Mouse (Mus musculus) urinary bladder, postnatal 4 days (tissue): ENCODE data around the gene Sgsm1.
"Not testable (repeated sequence)": the region's sequence is repeated elsewhere in the genome, so short reads cannot be mapped to it uniquely, and the experiment has no call there.

Experiments
- DNase-seq, 2 experiments: peaks; one replicate each; pipeline ENCODE4 v3.0.0; 2021 to 2022; ENCODE audit warnings: low spot score in 2 of 2

The Sgsm1 gene

DNA sequence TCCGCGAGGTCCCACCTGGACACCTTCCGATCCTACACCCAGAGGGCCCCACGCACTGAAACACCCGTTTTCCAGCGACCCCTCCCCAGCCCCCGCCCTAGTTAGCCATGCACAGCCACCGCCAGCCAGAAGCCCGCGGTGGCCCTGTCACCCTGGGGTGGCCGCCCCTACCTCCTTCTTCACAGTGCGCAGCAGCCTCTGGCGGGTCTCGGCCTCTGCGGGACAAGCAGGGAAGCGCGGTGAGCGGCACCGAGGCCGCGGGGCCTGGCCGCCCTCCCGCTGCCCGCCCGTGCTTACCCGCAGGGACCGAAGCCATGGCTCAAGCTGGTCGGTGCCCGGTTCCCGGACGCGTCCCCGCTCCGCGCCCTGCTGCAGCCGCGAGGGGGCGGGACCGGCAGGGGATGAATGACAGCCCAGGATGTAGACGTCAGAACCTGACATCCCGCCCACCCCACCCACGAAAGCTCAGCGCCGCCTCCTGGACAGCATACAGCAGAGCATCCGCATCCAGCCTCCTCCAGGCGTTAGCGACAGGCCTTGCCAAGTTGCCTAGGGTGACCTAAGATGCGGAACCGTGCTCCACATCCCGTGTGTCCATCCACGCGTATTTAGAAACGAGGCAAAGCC lies at the start of gene Sgsm1:
Gene Sgsm1, minus strand, starts transcription at position 410 of the 627 bp plus-strand sequence.
- peak; percentile 59 to 78 for DNase-seq

DNA sequence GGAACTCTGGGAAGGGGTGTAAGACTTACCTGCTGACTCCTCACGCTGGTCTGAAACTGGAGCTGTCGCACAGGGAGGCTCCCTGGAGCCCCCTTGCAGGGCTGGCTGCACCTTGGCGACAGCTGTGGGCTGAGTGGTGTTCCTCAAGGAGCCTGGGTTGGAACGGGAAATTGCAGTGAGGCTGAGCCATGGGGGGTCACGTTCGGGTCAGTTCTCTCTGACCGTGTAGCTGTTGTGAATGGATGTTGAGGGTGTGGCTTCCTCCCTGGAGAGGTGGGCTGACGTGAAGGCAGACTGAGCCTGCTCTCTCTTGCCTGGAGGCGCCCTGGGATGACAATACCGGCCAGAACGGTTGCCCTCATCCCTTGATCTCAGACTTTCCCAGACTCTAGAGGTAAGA lies 48.2 kb upstream of the Sgsm1 start:
- no peak for DNase-seq

DNA sequence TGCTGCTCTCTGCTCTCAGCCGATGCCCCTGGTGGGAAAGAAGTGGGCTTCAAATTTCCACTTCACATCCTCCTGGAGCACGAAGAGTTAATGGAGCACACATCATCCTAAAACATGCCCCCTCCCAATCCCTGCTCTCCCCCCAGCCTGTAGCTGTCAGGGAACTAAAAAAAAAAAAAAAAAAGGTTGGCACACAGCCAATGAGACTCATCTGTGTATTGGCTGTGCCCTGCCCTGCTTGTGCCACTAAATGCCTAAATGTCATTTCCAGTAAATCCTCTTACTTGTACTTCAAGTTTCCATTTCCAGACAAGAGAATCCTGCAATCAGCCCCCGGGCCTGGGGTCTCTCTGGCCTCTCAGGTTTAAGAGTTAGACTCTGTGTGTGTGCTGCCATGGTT lies 47.1 kb upstream of the Sgsm1 start:
- no peak for DNase-seq

DNA sequence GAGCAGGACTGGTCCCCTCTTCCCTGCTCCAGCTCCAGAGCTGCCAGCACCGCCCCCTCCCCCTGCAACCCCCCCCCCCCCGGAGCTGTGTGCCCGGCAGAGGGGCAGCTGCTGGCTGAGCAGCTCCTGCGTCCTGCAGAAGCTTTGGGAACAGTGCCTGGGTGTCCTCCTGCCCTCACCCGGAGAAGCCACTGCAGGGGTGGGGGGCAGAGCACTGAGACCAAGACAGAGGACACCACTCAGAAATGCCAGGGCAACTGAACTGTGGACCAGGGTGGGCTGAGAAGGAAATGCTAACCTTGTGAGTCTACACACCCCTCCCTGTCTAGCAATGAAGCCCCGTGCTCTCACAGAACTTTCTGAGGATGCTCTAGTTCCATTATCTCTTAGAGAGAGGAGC lies 46.6 kb upstream of the Sgsm1 start, which contains the start of gene Aym1:
Gene Aym1, plus strand, starts transcription at position 109 of the 400 bp plus-strand sequence.
- no peak for DNase-seq

DNA sequence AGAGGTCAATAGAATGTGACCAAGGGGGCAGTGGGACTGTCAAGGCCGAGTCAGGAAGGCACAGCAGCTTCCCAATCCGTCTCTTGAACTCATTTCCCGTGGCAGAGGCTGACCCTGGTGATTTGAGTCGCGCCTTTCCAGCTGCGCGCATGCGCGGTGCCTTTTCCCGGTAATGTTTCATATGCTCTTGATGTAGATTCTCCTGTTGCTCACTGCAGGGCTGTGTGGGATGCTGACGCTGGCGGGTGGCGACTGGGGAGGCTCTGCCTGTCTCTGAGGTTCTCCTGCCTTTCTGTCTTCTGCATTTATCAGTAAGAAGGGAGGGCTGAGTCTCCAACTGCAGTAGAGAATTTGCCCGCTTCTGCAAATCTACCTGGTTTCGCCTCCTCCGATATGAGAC lies 43.7 kb upstream of the Sgsm1 start:
- no peak for DNase-seq

DNA sequence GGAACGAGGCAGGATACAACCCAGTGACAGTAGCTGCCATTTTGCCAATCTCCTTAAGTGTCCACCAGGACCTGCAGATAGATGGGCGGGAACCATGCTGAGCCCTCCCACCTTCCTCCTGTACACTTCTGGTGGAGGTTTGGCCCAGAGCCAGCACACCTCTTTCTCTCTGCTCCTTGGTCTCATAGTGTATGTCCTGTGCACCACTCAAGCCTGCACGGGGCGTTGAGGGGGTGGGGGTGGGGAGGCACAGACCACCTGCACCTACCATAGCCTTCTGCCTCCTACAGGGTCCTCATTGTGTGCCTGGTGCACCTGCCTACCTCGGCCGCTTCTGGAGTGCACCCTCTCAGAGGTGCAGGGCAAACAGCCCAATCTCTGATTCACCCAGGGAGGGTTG lies 42.0 kb upstream of the Sgsm1 start:
- DNase-seq: no peak

DNA sequence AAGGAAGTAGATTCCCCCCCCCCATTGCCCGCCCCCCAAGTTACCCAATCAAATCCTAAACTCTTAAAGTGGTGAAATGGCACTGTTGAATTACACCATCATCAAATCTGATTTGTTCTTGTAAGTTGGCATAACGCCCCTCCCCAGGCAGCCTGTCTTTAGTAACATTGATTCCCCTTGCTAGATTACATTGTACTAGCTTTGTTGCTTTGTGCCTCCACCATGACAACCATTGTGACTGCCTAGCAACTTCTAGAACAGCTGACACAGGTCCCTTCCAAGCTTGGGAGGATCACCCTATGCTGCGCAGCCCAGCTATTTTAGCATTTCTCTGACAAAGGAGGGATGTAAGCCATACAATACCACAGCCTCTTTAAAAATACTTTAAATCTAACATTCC lies 41.2 kb upstream of the Sgsm1 start:
- no peak for DNase-seq

DNA sequence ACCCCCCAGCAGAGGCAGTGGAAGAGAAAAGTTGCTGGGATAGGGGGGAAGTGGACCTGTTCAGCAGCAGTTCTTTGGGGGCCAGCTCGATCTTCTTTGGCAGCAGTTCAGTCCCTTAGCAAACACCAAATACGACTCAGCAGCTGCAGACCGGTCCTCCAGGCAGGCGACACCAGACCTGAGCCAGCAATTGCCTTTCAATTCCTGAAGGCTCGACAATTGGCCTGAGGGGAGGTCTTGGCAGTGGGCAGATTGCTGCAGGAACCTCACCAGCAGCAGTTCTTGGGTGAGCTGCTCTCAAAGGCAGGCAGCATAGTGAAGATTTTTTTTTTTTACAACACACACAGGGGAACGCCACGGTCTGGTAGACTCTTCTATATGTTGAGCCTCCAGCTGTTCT lies 39.2 kb upstream of the Sgsm1 start:
- no peak for DNase-seq

DNA sequence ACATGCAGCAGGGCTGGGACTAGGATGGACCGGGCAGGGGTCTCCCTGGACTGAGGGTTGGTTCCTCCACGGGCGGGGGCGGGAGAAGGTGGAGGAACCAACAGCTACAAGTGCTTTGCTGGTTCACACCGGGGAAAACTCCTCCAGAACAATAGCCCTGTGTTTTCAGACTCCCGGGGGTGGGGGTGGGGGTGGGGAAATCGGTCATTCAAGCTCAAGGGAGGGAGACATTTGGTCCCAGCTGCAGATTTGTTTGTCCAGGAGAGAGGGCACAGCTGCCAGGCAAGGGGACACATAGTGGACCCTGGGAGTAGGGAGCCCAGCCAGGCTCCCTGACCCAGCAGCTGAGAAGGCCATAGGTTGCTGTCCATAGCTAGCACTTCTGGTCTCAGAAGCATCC lies 38.6 kb upstream of the Sgsm1 start:
- DNase-seq: no peak

DNA sequence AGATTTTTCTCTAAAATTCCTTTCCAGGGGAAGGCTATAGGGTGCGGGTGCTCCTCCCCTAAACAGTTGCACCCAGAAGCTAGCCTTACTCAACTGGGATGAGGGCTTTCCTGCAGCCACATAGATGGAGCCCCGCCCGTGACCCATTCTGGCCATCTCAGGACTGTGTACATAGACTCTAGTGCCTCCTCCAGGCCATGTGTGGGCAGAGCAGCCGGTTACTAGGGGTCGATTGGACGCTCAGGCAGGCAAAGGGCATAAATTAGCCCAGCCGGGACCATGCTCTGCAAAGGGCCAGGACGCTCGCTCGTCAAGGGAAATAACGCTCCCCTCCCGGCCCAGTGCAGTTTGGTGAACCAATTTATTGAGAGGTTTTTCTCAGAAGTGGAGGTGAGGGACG lies 38.0 kb upstream of the Sgsm1 start:
- DNase-seq: no peak

DNA sequence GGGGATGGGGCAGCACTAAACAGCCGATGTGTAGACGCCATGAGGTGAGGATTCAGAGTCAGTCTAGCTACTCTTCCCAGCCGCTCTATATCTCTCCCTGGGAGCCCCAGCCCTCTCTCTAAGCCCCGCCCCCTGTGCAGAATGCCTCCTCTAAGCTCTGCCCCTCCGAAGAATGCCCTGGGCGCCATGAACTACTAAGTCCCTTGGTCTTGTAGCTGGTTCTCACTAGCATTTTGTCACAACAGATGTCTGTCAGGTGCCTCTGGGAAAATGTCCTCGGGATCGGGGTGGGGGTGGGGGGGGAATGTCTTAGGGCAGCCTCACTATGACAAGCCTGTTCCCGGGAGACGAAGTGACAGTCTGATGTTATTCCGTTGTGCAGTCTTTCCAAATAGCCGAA lies 37.0 kb upstream of the Sgsm1 start:
- DNase-seq: no peak

DNA sequence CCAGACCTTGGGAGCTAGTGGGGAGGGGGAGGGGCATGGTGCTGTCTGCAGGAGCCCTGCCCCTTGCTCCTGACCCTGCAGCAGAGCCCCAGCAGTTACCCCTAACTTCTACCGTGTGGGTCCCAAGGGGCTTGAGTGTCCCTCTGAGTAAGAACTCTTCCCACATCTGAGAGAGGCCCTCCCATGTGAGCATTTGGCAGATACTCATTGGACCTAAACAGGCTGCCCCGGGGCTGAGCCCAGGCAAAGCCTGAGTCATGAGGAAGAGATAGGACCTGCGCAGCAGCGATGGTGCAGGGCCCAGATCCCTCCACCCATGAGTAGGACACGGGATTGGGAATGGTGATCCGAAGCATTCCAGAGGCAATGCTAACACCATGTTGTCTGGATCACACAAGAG lies 36.1 kb upstream of the Sgsm1 start:
- DNase-seq: not testable (repeated sequence)

DNA sequence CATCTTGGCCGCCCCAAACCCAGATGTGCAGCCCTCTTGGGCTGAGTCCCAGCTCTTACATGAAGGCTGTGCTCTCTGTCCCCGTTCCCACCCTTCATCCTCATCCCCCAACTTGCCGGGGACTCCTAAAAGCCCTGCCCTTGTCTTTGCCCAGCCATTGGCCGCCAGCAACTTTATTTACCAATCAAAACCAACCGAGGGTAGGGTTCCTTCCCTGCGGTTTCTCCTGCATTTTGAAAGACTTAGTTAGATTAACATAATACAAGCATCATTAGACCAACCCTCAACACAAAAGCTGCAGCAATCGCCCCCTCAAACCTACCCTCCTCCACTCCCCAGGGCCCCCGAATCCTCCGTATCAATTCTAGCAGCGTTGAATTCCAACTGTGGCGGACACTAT lies 35.2 kb upstream of the Sgsm1 start:
- no peak for DNase-seq

DNA sequence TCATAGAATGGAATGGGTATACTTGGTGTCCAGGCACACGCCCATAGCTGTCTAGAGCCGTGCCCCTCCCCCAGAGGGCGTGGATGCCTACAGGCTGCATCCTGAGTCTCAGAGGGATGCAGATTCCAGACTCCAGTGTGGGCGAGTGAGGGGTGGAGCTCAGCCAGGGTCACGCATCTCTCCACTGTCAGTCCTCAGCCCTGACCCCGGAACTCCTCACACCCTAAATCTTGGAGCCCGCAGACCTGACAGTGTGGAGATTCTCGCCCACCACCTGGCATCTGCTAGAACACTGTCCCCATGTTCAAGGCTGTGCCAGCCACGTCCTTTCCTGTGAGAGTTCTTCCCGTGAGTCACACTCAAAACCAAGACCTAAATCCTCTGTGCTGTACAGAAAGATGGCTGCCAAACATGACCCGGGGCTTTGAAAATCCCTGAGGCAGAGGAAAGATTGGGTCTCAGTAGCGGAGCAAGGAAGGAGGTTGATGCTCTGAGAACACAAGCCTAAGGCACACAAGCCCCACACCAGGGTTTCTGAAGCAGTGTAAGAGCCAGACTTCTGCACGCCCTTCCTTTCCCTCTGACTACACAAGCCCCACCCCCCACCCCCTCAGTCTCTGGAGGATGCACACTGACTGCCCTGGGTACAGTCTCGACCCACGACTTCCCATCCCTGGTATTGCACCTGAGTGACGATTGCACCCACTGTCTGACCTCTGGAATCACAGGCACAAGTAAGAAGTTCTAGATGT lies 34.2 kb upstream of the Sgsm1 start:
- no peak for DNase-seq

DNA sequence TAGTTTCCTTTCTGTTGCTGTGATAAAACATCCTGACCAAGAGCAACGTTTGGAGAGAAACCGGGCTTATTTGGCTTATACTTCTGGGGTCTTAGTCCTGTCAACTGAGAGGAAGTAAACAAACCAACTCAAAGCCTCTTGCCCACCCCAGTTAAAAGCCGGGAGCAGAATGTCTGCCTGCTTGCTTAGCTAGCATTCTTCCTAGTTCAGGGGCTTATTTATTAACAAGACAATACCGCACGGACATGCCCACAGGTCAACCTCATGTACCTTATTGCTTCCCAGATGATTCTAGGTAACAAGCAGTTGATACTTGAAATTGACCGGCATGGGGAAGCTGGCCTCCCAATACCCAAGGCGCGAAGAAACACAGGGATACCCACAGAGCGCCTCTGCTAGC lies 25.7 kb upstream of the Sgsm1 start:
- DNase-seq: no peak

DNA sequence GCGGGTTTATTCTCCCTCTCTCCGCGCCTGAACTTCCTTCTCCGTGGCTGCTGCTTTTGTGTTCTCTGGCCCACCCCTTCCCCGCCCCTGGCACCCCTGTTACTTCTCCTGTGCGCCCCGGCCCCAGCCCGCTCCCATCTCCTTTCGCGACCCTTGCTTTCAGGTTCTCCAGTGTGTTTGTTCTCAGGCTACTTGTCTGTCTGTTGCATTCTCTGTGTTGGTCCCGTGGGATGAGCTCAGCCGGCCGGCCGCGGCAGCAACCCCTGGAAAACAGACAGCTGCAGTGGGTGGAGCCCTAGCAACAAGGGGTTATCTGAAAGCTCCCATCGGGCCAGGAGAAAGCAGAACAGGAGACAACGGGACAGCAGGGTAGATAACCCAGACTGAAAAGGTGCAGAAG lies 25.1 kb upstream of the Sgsm1 start:
- no peak for DNase-seq

DNA sequence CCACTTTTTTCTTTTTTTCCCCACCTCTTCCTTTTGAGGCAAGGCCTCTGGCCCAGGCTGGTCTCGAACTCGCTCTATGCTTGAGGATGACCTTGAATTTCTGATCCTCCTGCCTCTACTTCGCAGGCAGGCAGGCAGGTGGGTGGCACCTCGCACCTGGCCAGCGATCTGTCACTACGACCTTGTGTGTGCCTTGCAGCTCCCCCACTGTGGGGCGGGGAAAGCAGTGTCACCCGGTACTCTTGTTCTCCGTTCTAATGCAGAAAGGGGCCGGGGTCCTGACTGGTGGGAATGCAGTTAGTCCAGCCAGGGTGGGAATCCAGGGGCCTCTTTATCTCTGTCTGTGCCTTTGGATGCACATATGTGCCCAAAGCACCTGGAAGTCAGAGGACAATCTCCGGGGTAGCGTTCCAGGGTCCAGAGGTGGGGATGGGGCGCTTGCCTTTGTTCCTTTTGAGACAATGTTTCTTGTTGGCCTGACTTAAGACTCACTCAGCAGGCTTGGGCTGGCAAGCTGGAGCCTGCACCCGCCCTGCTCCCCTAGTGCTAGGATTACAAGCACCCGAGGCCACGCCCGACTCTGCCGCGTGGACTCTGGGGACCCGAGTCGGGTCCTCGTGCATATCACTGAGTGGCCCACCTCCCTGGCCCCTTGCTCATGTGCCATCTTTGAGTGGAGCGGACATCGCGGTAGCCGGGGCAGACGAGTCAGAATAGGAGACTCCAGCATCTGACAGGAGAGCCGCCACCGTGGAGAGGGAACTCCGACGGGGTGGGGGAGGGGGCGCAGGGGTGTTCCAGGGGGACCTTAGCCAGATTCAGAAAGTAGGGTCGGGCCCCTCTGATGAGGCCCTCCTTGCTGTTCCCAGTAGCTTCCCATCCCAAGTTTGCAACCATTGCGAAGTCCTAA lies 24.3 kb upstream of the Sgsm1 start:
- DNase-seq: no peak

DNA sequence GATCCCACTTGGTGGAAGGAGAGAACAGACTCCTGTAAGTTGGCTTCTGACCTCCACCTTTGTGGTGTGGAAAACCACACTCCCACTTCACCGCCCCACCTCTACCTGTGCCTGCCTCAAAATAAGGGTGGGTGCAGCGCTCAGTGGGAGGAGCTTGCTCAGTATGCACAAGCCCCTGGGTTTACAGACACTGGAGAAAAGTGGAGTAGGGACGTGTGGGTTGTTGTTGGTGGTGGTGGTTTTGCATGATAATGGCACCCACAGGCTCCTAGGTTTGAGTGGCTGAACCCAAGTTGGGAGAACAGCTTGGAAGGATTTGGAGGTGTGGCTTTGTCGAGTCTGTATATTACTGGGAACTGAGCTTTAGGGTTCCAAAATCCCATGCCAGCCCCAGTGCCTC lies 22.3 kb upstream of the Sgsm1 start:
- DNase-seq: no peak

DNA sequence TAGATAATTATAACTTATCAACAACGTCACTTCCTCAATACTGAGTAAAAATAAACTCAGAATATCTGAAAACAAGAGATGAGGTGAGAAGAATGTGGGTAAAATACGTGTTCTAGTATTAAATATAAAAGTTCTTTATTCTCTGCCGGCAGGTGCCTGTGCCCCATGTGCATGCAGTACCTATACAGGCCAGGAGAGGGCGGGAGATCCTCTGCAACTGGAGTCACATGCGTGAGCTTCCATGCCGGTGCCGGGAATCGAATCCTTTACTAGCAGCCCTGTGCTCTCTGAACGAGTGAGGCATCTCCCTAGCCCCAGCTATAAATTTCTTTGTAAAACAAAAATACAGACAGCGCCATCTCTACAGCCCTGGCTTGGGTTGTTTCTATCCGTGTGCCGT lies 21.7 kb upstream of the Sgsm1 start:
- no peak for DNase-seq

DNA sequence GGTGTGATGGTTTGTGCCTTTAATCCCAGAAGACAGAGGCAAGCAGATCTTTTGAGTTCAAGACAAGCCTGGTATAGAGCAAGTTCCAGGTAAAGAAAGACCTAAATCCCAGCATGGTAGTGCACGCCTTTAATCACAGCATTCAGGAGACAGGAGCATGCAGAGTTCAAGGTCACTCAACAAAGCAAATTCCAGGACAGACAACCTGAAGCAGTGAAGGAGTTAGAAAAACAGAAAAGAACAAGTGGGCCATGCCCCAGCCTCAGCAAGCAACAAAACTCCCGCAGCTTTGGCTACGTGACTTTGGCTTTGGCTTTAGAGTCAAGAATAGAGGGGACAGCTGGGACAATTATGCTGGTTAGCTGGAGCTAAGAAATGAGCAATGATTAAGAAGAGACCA lies 19.6 kb upstream of the Sgsm1 start:
- DNase-seq: no peak

DNA sequence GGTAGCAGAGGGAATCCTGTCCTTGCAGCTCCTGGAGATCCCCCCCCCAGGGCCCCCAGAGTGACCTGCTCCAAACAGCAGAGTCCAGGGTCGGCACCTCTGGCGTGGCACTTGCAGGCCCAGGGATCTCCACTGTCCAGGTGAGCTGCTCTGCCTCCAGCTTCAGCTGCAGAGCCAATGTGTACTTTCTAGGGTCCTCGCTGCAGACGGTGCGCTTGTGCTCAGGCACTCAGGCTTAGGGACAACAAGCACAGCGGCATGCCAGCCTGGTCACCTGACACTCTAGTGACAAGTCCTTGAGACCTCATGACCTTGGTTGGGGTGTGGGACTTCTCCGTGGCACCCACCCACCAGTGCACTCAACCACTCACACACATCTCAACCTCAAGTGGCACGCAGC lies 18.9 kb upstream of the Sgsm1 start:
- no peak for DNase-seq

DNA sequence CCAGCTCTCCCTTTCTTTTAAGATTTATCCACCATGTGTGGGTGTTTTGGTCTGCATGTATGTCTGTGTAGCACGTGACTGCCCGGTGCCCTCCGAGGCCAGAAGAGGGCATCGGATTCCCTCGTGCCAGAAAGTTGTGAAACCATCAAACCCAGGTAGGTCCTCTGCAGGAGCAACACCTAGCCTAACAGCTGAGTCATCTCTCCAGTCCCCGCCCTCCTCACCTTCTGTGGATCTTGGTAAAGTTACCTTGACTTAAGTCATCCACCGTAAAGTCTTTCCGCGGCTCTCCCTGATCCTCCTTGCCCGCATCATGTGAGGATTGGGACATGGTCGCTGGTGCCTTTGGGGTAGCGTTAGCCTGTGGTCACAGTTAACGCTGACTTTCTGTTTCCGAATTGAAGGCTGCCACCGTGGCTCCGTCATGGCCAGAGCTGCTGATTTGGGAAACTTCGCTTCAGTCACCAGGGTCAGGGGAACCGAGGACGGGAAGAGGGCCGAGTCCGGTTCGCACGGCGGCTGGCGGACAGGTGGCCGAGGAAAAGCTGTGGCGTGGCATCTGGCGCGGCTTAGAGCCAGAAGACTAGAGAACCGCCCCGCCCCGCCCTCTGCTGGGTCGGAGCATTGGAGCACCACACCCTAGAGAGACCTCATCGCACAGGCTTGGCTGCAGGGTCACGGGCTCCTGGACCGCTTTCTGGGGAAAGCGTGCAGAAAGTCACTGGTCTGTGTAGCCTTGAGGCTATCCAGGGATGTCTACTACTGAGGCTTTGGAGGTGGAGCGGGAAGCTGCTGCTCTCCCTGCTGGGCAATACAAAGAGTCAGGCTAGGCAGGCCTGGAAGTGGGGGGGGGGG lies 13.4 kb upstream of the Sgsm1 start:
- no peak for DNase-seq
